20 mouse cellular contexts compared by ENCODE assay signal in the genomic region with DNA sequence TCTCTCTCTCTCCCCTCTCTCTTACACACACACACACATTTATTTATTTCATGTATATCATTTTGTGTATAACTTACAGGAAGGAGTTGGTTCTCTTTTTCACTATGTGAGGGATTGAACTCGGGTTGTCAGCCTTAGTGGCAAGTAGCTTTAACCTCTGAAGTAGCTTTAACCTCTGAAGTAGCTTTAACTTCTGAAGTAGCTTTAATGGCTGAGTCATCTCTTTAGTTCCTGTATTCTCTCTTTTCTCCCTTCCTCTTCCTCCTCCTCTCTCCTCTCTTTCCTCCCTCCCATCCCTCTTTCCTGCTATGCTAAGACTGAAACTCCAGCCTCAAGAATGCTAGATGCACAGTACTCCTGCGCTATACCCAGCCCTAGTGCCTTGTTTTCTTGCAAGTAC. TPM values are rescaled to one million over a fixed set of nuclear protein-coding genes. Genes with fewer than 3 reads are reported as not detected.
DNase-seq lines count a peak whose midpoint lies in the region; TF ChIP-seq lines count a peak whose summit lies in the region.
"Had no signal": no experiment of that assay in that cellular context is flagged by ENCODE, and none has a peak within 500 bp of the region (broad histone marks: within the 10 kb centered on the region; RNA-seq: fewer than 3 reads in every experiment).

No protein-coding gene starts in this region.

- no peaks in the 10 kb centered on the region for H3K9me3 ChIP-seq in MEL (replicated peaks; ENCODE audit: insufficient read depth, low read length)
- H3K9me3 ChIP-seq: embryonic facial prominence, embryonic 10.5 days; embryonic facial prominence, embryonic 12.5 days; forebrain, embryonic 13.5 days; forebrain, embryonic 15.5 days; G1E had no signal

- H3K9ac ChIP-seq in MEL (ENCODE audit: control insufficient read depth, low read depth, low read length, poor library complexity, severe bottlenecking), result no peak overlapping the region
- H3K9ac ChIP-seq: embryonic facial prominence, embryonic 12.5 days; forebrain, embryonic 13.5 days; forebrain, embryonic 15.5 days; forebrain, postnatal 0 days had no signal

- no peak for TF ChIP-seq POLR2A in MEL (IDR thresholded peaks at IDR 0.05; ENCODE audit: control insufficient read depth in 1 of 2, insufficient read depth in 1 of 2, low read depth in 1 of 2, low read length in 2 of 2, poor library complexity in 1 of 2)

- H3K36me3 ChIP-seq in MEL (ENCODE audit: control insufficient read depth in 1 of 2, insufficient read depth in 2 of 2, low read length in 2 of 2), result peaks cover 0 to 37% of the 10 kb centered on the region in 2 experiments; a peak in 2 of 4 replicates
- H3K36me3 ChIP-seq: embryonic facial prominence, embryonic 10.5 days; embryonic facial prominence, embryonic 12.5 days; forebrain, embryonic 15.5 days; G1E had no signal

- no peak for DNase-seq in gastrocnemius, adult 2 months
- no peak for DNase-seq in gastrocnemius, adult 18-20 months (ENCODE audit: low spot score)
- peak; percentile 68 for DNase-seq in MEL (ENCODE audit: low read depth, low spot score)
- DNase-seq in embryo, embryonic 10 days (ENCODE audit: low spot score), result no peak
- DNase-seq: B cell, adult 2 months; cerebellum, adult 11 months; cerebellum, adult 18-20 months; cerebellum, adult 8-10 months; cerebellum, adult 9-11 months; cerebellum, postnatal 14 days; cerebellum, postnatal 36 days; forebrain, postnatal 0 days had no signal

- no peaks in the 10 kb centered on the region for H3K79me2 ChIP-seq in MEL (ENCODE audit: control insufficient read depth, insufficient read depth, low read length, poor library complexity)

- H3K27me3 ChIP-seq in MEL (ENCODE audit: control insufficient read depth in 1 of 2, insufficient read depth in 2 of 2, low read length in 2 of 2), result no peaks in the 10 kb centered on the region
- H3K27me3 ChIP-seq: embryonic facial prominence, embryonic 12.5 days; forebrain, embryonic 13.5 days; forebrain, embryonic 15.5 days had no signal

- no peak for TF ChIP-seq CTCF in gastrocnemius, adult 2 months (IDR thresholded peaks at IDR 0.05)
- TF ChIP-seq CTCF in MEL (IDR thresholded peaks at IDR 0.05 in 2 of 3, conservative IDR thresholded peaks at IDR 0.05 in 1 of 3; ENCODE audit: control insufficient read depth in 1 of 3, insufficient read depth in 1 of 3, low read depth in 2 of 3, low read length in 3 of 3, poor library complexity in 1 of 3, severe bottlenecking in 1 of 3), result no peak

- TF ChIP-seq RAD21 in MEL (IDR thresholded peaks at IDR 0.05; ENCODE audit: low read depth, low read length), result no peak

- H3K27ac ChIP-seq in gastrocnemius, adult 2 months, result peak overlapping the region; percentile 46
- peak overlapping the region; percentile 59 for H3K27ac ChIP-seq in MEL (ENCODE audit: control insufficient read depth, low read depth, low read length)
- peak overlapping the region; percentile 65 for H3K27ac ChIP-seq in brown adipose tissue, adult 24 weeks (replicated peaks; ENCODE audit: low read depth, low read length)
- H3K27ac ChIP-seq: embryonic facial prominence, embryonic 10.5 days; embryonic facial prominence, embryonic 12.5 days; forebrain, embryonic 13.5 days; forebrain, embryonic 15.5 days had no signal

- intact Hi-C loops in gastrocnemius, adult 2 months (cut with DNase I), result no loop called here

- peaks cover 15 to 42% of the 10 kb centered on the region in 2 experiments for H3K4me1 ChIP-seq in MEL (ENCODE audit: control insufficient read depth in 1 of 2, insufficient read depth in 2 of 2, low read length in 2 of 2)
- H3K4me1 ChIP-seq in brown adipose tissue, adult 24 weeks (ENCODE audit: control insufficient read depth, insufficient read depth, insufficient read length, low read length), result peaks cover 16% of the 10 kb centered on the region
- H3K4me1 ChIP-seq: embryonic facial prominence, embryonic 10.5 days; embryonic facial prominence, embryonic 12.5 days had no signal

- TF ChIP-seq EP300 in MEL (IDR thresholded peaks at IDR 0.05; ENCODE audit: low read depth in 1 of 2, low read length in 2 of 2), result peak in 1 of 2 experiments; percentile 38; a peak in 1 of 4 replicates

- no peak overlapping the region for H3K4me3 ChIP-seq in gastrocnemius, adult 2 months
- H3K4me3 ChIP-seq in MEL (ENCODE audit: control insufficient read depth in 1 of 2, insufficient read depth in 1 of 2, low read depth in 2 of 2, low read length in 2 of 2), result no peak overlapping the region
- H3K4me3 ChIP-seq in brown adipose tissue, adult 24 weeks (ENCODE audit: insufficient read depth, low read depth, low read length), result no peak overlapping the region
- H3K4me3 ChIP-seq: embryonic facial prominence, embryonic 10.5 days; embryonic facial prominence, embryonic 12.5 days; forebrain, embryonic 13.5 days; forebrain, embryonic 15.5 days had no signal

TF ChIP-seq in MEL, 35 proteins besides CTCF, POLR2A, EP300 and RAD21:
- TF ChIP-seq MYC (IDR thresholded peaks at IDR 0.05; ENCODE audit: low read depth, low read length), result 0 out of 2 replicates have a peak, but pooled peaks have one; percentile 21
- peak; percentile 62; the same call in 1 of the 2 replicates for TF ChIP-seq JUND (IDR thresholded peaks at IDR 0.05; ENCODE audit: low read depth, low read length)
- TF ChIP-seq MAX (IDR thresholded peaks at IDR 0.05; ENCODE audit: low read length), result no peak
- TF ChIP-seq MAFK (IDR thresholded peaks at IDR 0.05; ENCODE audit: borderline replicate concordance, low read depth, low read length), result peak; percentile 49; the same call in 1 of the 2 replicates
- TF ChIP-seq TCF12 (IDR thresholded peaks at IDR 0.05; ENCODE audit: low read depth, low read length), result no peak
- TF ChIP-seq CHD1 (IDR thresholded peaks at IDR 0.05; ENCODE audit: low read depth, low read length), result no peak

RNA-seq across cellular contexts. Expression of gene Olfm2, which starts 12.1 kb away (rescaled TPM):
- under 1 TPM; 0.20 TPM for total RNA-seq in gastrocnemius, adult 2 months (2021)
- under 1 TPM in 1 of 2 experiments, not detected in 1; 0.11 TPM for total RNA-seq in gastrocnemius, adult 18-20 months (2021)
- 0.26 and 0.54 TPM in 2 replicates for total RNA-seq in MEL (2012; rRNA removed)
- 1 to 10 TPM in 1 of 2 experiments, not detected in 1; 1.9 TPM for polyA plus RNA-seq in MEL (2012; ENCODE audit: insufficient read depth in 1 of 2, insufficient read length in 2 of 2, low read depth in 1 of 2, low replicate concordance in 2 of 2, missing spikeins in 1 of 2)
- 0.63 TPM in 1 of 2 replicates, not detected in the other for polyA plus RNA-seq in brown adipose tissue, adult 24 weeks (2012; ENCODE audit: insufficient read depth, insufficient read length, missing spikeins)
- total RNA-seq: common myeloid progenitor, adult 5-6 weeks; G1E had no signal
- polyA plus RNA-seq: G1E had no signal

RNA-seq across cellular contexts. Expression of gene Col5a3, which starts 56.6 kb away (rescaled TPM):
- 10 to 100 TPM; 12.8 to 22.5 TPM for total RNA-seq in gastrocnemius, adult 2 months (2021)
- total RNA-seq in gastrocnemius, adult 18-20 months (2021), result 10 to 100 TPM; 14.4 to 15.4 TPM
- 0.07 and 0.08 TPM in 2 replicates for total RNA-seq in MEL (2012; rRNA removed)
- under 1 TPM in 1 of 2 experiments, not detected in 1; 0.53 TPM for polyA plus RNA-seq in MEL (2012; ENCODE audit: insufficient read depth in 1 of 2, insufficient read length in 2 of 2, low read depth in 1 of 2, low replicate concordance in 2 of 2, missing spikeins in 1 of 2)
- polyA plus RNA-seq in brown adipose tissue, adult 24 weeks (2012; ENCODE audit: insufficient read depth, insufficient read length, missing spikeins), result 16.9 and 23.5 TPM in 2 replicates
- polyA plus RNA-seq: CD4-positive, CD25-positive, alpha-beta regulatory T cell, adult 4 months; G1E had no signal

Comparison
In these comparisons a context has a peak if more than half of its experiments do, and no peak if none do; other contexts are left out.
1. RNA of gene Col5a3, which starts 56.6 kb away (total RNA-seq): 12.8 to 22.5 TPM in gastrocnemius, adult 2 months and 14.4 to 15.4 TPM in gastrocnemius, adult 18-20 months; 0.07 to 0.08 TPM in MEL; every median in the first group is over 10 times any median in the second.
2. Peak in every context shown above with its lines, with median percentiles within 50 percentile points of each other: H3K27ac ChIP-seq.